Mouse (Mus musculus): ENCODE results near the gene Pdzd3.

GRCm38 (mm10) chr9:44237128-44237527 lies 14.1 kb downstream of the Pdzd3 start:
- TF ChIP-seq POLR2A (IDR thresholded peaks at IDR 0.05; ENCODE audit: insufficient read depth, low read length) (no peak), CTCF (IDR thresholded peaks at IDR 0.05; ENCODE audit: low read depth, low read length) (no peak), EP300 (IDR thresholded peaks at IDR 0.05; ENCODE audit: insufficient read depth, low read depth, low read length) (no peak)

Data from ES-Bruce4 (cell line).